Mouse (Mus musculus) heart, postnatal 0 days (tissue): ENCODE measurements around the gene Zfp229. TPM values are rescaled to one million over a fixed set of nuclear protein-coding genes. Genes with fewer than 3 reads are reported as not detected.
"Not testable (repeated sequence)": the region's sequence is repeated elsewhere in the genome, so short reads cannot be mapped to it uniquely, and the experiment has no call there.

ENCODE experiments used
- ATAC-seq: fragments of 200-750 bp; cut with Nextera tagmentation; 2 replicates; pipeline ENCODE4 v1.8.0; 2017; ENCODE audit warnings: low read depth, moderate number of reproducible peaks, moderate library complexity; ENCODE audit not compliant: insufficient read depth
- DNase-seq: peaks from one replicate; pipeline ENCODE4 v3.0.0-alpha.2; 2016; ENCODE audit warnings: low spot score
- H3K27ac ChIP-seq: fragments of 300-500 bp; sonication (generic); 2 replicates; pipeline ENCODE4 v1.5.1; 2014; ENCODE audit warnings: low read depth, mild to moderate bottlenecking
- H3K27me3 ChIP-seq: fragments of 300-500 bp; sonication (generic); 2 replicates; pipeline ENCODE4 v1.6.1; 2014; ENCODE audit warnings: low read length, mixed read lengths; ENCODE audit not compliant: control insufficient read depth, insufficient read depth
- H3K36me3 ChIP-seq: fragments of 300-500 bp; sonication (generic); replicated peaks from 2 replicates; pipeline ENCODE4 v1.6.1; 2014; ENCODE audit warnings: low read length, mixed read lengths; ENCODE audit not compliant: control insufficient read depth, insufficient read depth
- H3K4me1 ChIP-seq: fragments of 300-500 bp; sonication (generic); 2 replicates; pipeline ENCODE4 v1.6.1; 2014; ENCODE audit warnings: antibody characterized with exemption; ENCODE audit not compliant: control insufficient read depth, insufficient read depth
- H3K4me2 ChIP-seq: fragments of 300-500 bp; sonication (generic); 2 replicates; pipeline ENCODE4 v1.6.1; 2014; ENCODE audit warnings: low read depth, mild to moderate bottlenecking, low read length, moderate library complexity
- H3K4me3 ChIP-seq: fragments of 300-500 bp; sonication (generic); 2 replicates; pipeline ENCODE4 v1.5.1; 2014; ENCODE audit warnings: low read depth, low read length
- H3K9ac ChIP-seq: fragments of 300-500 bp; sonication (generic); replicated peaks from 2 replicates; pipeline ENCODE4 v1.6.1; 2014; ENCODE audit warnings: low read depth, low read length, mixed read lengths
- H3K9me3 ChIP-seq: fragments of 300-500 bp; sonication (generic); replicated peaks from 2 replicates; pipeline ENCODE4 v1.6.1; 2016; ENCODE audit warnings: low read length; ENCODE audit not compliant: control insufficient read depth
- CTCF ChIP-seq: IDR thresholded peaks from 2 replicates; pipeline ENCODE4 v1.5.1; 2016; ENCODE audit warnings: antibody characterized with exemption, control low read depth, low read depth
- EP300 ChIP-seq: IDR thresholded peaks from 2 replicates; pipeline ENCODE4 v1.6.1; 2016; ENCODE audit warnings: antibody characterized with exemption, low read depth
- WGBS: fragments of 180-500 bp; shearing (Covaris S2); extraction: QIAGEN DNeasy Blood & Tissue Kit; methylation state at CpG from one replicate; pipeline ENCODE4 v1.1.7; 2014; 5-methylcytosine and 5-hydroxymethylcytosine counted together
- polyA plus RNA-seq: library from polyadenylated mRNA; unstranded; fragments of >200 nt; fragmentation: Nextera tagmentation; extraction: Ambion mirVana; gene quantifications from 2 replicates; pipeline ENCODE4 v1.2.1, GENCODE M21; 2015
- total RNA-seq: library from RNA; depleted of rRNA; stranded (reverse); fragments of >200 nt; gene quantifications from 2 replicates; pipeline ENCODE4 v1.2.3, GENCODE M21; 2014; ENCODE audit warnings: low replicate concordance; rRNA removed

Zfp229 gene
- total RNA-seq: 0.93 and 5.3 TPM in 2 replicates
- 5.8 and 6.0 TPM in 2 replicates for polyA plus RNA-seq

DNA sequence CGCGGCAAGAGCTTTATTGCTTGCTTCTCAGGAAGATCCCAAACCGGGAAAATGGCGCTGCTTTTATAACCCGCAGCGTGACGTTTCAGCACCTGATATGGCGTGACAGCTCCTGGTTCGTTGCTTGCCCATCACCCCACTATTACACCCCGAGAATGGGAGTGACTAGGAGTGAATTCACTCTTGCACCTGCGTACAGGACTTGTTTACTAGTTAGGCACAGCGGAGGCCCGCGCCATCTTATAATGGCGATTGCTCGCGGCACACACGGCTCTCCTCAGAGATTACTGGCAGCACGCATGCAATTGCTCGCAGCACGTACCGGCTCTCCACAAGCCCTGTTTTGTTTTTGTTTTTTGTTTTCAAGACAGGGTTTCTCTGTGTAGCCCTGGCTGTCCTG is at the start of gene Zfp229:
Zfp229 (plus strand) TSS at position 301 of the 400 bp plus-strand sequence.
- not testable (repeated sequence) for H3K4me2 ChIP-seq, H3K36me3 ChIP-seq, ATAC-seq, H3K4me3 ChIP-seq, H3K9ac ChIP-seq, H3K27ac ChIP-seq, H3K27me3 ChIP-seq, H3K9me3 ChIP-seq, H3K4me1 ChIP-seq, DNase-seq
- 97% methylated on average over 8 of the region's 22 CpGs for WGBS

DNA sequence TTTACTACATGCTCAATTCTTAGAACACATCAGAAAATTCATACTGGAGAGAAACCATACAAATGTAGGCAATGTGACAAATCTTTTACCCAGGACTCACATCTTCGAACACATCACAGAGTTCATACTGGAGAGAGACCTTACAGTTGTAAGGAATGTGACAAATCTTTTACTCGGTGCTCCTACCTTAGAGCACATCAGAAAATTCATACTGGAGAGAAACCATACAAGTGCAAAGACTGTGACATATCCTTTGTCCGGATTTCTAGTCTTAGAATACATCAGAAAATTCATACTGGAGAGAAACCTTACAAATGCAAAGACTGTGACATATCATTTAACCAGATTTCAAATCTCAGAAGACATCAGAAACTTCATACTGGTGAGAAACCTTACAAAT is 39.0 kb upstream of the Zfp229 start, which contains the start of gene Gm10226:
Gm10226 (plus strand) TSS at position 301 of the 400 bp plus-strand sequence.
- WGBS: 75% methylated on average over 3 of the region's 3 CpGs
- TF ChIP-seq EP300 (no peak), CTCF (no peak)
- Histone ChIP-seq H3K4me3 (no peak within 1 kb of the TSS), H3K4me2 (no peak within 1 kb of the TSS), H3K9me3 (no peaks in the 10 kb centered on the region), H3K4me1 (no peaks in the 10 kb centered on the region), H3K27ac (no peak within 1 kb of the TSS), H3K27me3 (no peaks in the 10 kb centered on the region), H3K9ac (no peak within 1 kb of the TSS), H3K36me3 (peaks cover 13% of the 10 kb centered on the region; the same call in 1 of the 2 replicates)
- DNase-seq (no peak), ATAC-seq (no peak)

DNA sequence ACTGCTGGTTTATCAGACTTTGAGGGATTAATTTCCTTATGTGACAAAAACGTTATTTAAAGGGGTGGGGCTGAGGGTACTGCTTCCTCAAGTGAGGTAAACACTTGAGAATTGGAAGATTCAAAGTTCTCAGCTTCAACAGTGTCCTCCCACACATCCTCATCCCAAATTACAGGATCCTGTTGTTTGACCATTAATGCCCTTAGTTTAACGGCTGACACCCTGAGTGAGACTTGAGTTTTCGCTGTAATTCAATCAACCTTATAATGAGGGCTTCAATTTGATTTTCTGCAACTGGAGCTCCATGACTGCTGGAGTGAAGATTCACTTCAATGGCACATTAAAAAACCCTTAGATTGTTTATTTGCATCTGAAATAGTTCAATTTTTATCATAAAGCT is 37.3 kb upstream of the Zfp229 start:
- no peaks in the 10 kb centered on the region for H3K4me1 ChIP-seq
- no peak overlapping the region for H3K4me3 ChIP-seq
- H3K4me2 ChIP-seq: no peak overlapping the region
- H3K27me3 ChIP-seq: no peaks in the 10 kb centered on the region
- ATAC-seq (no peak), DNase-seq (no peak)
- 68% methylated on average over 3 of the region's 3 CpGs for WGBS
- H3K27ac ChIP-seq: no peak overlapping the region
- no peaks in the 10 kb centered on the region for H3K9me3 ChIP-seq
- H3K36me3 ChIP-seq: peaks cover 13% of the 10 kb centered on the region; the same call in 1 of the 2 replicates
- TF ChIP-seq CTCF (no peak), EP300 (no peak)
- H3K9ac ChIP-seq: no peak overlapping the region

DNA sequence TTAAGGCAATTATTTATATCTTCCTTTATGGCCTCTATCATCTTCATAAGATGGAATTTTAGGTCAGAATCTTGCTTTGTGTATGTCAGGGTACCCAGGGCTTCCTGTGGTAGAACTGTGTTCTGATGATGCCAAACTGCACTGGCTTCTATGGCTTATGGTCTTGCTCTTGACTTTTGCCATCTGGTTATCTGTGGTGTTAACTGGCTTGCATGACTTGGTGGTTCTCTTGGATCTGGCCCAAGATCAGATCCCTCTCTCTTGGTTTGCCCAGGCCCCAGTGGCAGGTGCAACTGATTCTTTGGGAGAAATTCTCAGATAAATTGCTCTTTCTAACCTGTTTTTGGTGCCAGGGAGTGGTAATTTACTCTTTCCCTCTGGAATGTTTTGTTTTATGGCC is 34.5 kb upstream of the Zfp229 start:
- Histone ChIP-seq H3K27ac (no peak overlapping the region), H3K4me3 (no peak overlapping the region), H3K4me2 (no peak overlapping the region), H3K27me3 (no peaks in the 10 kb centered on the region), H3K9ac (no peak overlapping the region), H3K36me3 (no peaks in the 10 kb centered on the region; the same call in 1 of the 2 replicates), H3K9me3 (no peaks in the 10 kb centered on the region), H3K4me1 (no peaks in the 10 kb centered on the region)
- TF ChIP-seq CTCF (no peak), EP300 (no peak)
- DNase-seq (no peak), ATAC-seq (no peak)

DNA sequence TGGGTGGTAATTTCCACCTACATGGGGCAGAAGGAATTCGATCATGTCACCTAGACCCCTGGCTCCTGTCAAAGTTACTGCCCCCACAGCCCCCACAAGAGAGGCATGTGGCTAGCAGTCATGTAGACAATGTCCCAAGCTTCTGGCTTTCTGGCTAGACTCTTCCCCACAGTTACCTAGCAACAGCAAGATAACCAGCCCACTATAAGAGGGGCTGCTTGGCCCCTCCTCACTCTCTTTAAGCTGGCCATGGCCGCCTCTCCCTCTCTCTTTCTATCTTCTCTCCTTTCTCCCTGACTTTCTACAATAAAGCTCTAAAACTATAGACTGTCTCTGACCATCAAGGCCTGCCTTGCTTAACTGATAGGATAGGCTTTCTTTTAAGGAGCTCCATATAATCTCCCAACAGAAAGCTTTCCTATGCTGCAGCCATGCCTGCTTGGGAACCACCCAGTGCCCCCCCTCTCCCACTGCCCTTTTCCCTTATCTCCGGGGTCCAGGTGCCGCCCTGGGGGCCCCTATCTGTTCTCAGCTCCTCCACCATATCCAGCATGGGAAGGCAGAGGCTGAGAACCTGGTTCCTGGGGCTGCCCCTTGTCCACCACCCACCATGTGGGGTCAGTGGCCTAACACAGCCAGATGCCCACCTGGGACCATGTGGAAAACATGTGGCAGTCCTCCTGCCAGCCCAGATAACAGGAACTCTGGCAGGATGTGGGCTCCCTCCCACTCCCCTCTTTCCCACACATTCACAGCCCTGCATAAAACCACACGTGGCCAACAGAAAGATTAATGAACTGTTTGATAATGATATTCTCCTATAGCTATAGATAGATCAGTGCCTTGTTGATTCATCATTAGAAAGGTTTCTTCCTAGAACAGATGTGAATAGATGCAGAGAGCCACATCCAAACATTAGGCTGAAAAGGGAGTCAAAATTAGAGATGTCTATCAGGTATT is 28.0 kb upstream of the Zfp229 start:
- H3K4me1 ChIP-seq: no peaks in the 10 kb centered on the region
- ATAC-seq (no peak), DNase-seq (no peak)
- TF ChIP-seq EP300: no peak
- no peak for TF ChIP-seq CTCF
- 27% methylated on average over 5 of the region's 5 CpGs for WGBS
- H3K9ac ChIP-seq: no peak overlapping the region
- H3K27me3 ChIP-seq: no peaks in the 10 kb centered on the region
- no peak overlapping the region for H3K4me3 ChIP-seq
- no peak overlapping the region for H3K27ac ChIP-seq
- H3K9me3 ChIP-seq: no peaks in the 10 kb centered on the region
- H3K36me3 ChIP-seq: no peaks in the 10 kb centered on the region
- H3K4me2 ChIP-seq: no peak overlapping the region
